Comparison of ENCODE assay signal across 7 mouse cellular contexts in genomic region chr16:67617811-67618210, GRCm38 (mm10). TPM values are rescaled to one million over a fixed set of nuclear protein-coding genes. Genes with fewer than 3 reads are reported as not detected.
DNase-seq lines count a peak whose midpoint lies in the region; ATAC-seq and TF ChIP-seq lines count a peak whose summit lies in the region.

No protein-coding gene starts in this region.

- H3K4me1 ChIP-seq in megakaryocyte, embryonic 14.5 days: peaks cover 26% of the 10 kb centered on the region
- no peaks in the 10 kb centered on the region for H3K4me1 ChIP-seq in hindbrain, postnatal 0 days (ENCODE audit: insufficient read depth, low read length)
- peaks cover 17% of the 10 kb centered on the region for H3K4me1 ChIP-seq in midbrain, embryonic 13.5 days (replicated peaks)

- ATAC-seq in megakaryocyte, adult 5-6 weeks (ENCODE audit: poor library complexity, severe bottlenecking): no peak
- peak; percentile 28 for ATAC-seq in hindbrain, postnatal 0 days
- ATAC-seq in midbrain, embryonic 13.5 days: peak; percentile 3; the same call in 1 of the 2 replicates
- no peak for ATAC-seq in erythroid progenitor cell, adult 5-6 weeks (replicated peaks; ENCODE audit: low FRiP score, poor library complexity, severe bottlenecking)

- peak overlapping the region; percentile 48 for H3K9ac ChIP-seq in hindbrain, postnatal 0 days (replicated peaks; ENCODE audit: low read length)
- peak overlapping the region; percentile 66 for H3K9ac ChIP-seq in midbrain, embryonic 13.5 days (replicated peaks)

- peak; percentile 14 for DNase-seq in embryo, embryonic 11.5 days (ENCODE audit: low read depth, low spot score)
- peak; percentile 85 for DNase-seq in hindbrain, postnatal 0 days (ENCODE audit: low spot score)
- no peak for DNase-seq in B cell, adult 2 months

- H3K27ac ChIP-seq in hindbrain, postnatal 0 days: peak overlapping the region; percentile 81
- H3K27ac ChIP-seq in midbrain, embryonic 13.5 days: peak overlapping the region; percentile 82

- H3K36me3 ChIP-seq in megakaryocyte, embryonic 14.5 days (replicated peaks; ENCODE audit: low read length): no peaks in the 10 kb centered on the region
- H3K36me3 ChIP-seq in hindbrain, postnatal 0 days (ENCODE audit: insufficient read depth, low read length): no peaks in the 10 kb centered on the region
- no peaks in the 10 kb centered on the region for H3K36me3 ChIP-seq in midbrain, embryonic 13.5 days

- WGBS in hindbrain, postnatal 0 days: under 1% methylated on average over 25 of the region's 25 CpGs
- WGBS in midbrain, embryonic 13.5 days: 1% methylated on average over 25 of the region's 25 CpGs

- no peak for TF ChIP-seq CTCF in hindbrain, postnatal 0 days (IDR thresholded peaks at IDR 0.05; ENCODE audit: low read depth)

- H3K4me2 ChIP-seq in hindbrain, postnatal 0 days (ENCODE audit: low read depth, low read length): peak overlapping the region; percentile 77
- H3K4me2 ChIP-seq in midbrain, embryonic 13.5 days (replicated peaks): peak overlapping the region; percentile 69

- H3K9me3 ChIP-seq in megakaryocyte, embryonic 14.5 days: no peaks in the 10 kb centered on the region
- H3K9me3 ChIP-seq in hindbrain, postnatal 0 days (ENCODE audit: low read length): no peaks in the 10 kb centered on the region
- H3K9me3 ChIP-seq in midbrain, embryonic 13.5 days: no peaks in the 10 kb centered on the region

- H3K4me3 ChIP-seq in megakaryocyte, embryonic 14.5 days (replicated peaks): peak overlapping the region; percentile 50
- peak overlapping the region; percentile 86 for H3K4me3 ChIP-seq in hindbrain, postnatal 0 days (ENCODE audit: low read length)
- H3K4me3 ChIP-seq in midbrain, embryonic 13.5 days (replicated peaks): peak overlapping the region; percentile 84

- peaks cover 44% of the 10 kb centered on the region for H3K27me3 ChIP-seq in megakaryocyte, embryonic 14.5 days (replicated peaks)
- no peaks in the 10 kb centered on the region for H3K27me3 ChIP-seq in hindbrain, postnatal 0 days (ENCODE audit: insufficient read depth, low read length)
- no peaks in the 10 kb centered on the region for H3K27me3 ChIP-seq in midbrain, embryonic 13.5 days

RNA-seq across cellular contexts. Expression of gene Cadm2, which starts 2.9 kb away (rescaled TPM):
- not detected in 2 replicates for polyA plus RNA-seq in megakaryocyte, embryonic 14.5 days (2012; ENCODE audit: insufficient read depth, low replicate concordance)
- not detected in 2 replicates for total RNA-seq in megakaryocyte, adult 5-6 weeks (2015)
- not detected in 2 replicates for total RNA-seq in megakaryocyte, adult 5-6 weeks (2017)
- total RNA-seq in hindbrain, postnatal 0 days (2014; rRNA removed): 78.2 and 88.0 TPM in 2 replicates
- polyA plus RNA-seq in hindbrain, postnatal 0 days (2015; fragmentation: Nextera tagmentation; extraction: Ambion mirVana): 67.3 and 71.6 TPM in 2 replicates
- polyA plus RNA-seq in midbrain, embryonic 13.5 days (2015; fragmentation: Nextera tagmentation; extraction: Ambion mirVana): 21.8 and 29.1 TPM in 2 replicates
- total RNA-seq in erythroid progenitor cell, adult 5-6 weeks (2015; ENCODE audit: low replicate concordance): not detected in 2 replicates
- total RNA-seq in erythroid progenitor cell, adult 5-6 weeks (2017; ENCODE audit: low replicate concordance): not detected in 2 replicates

Comparison
In these comparisons a context has a peak if more than half of its experiments do, and no peak if none do; other contexts are left out.
1. ATAC-seq: peak in hindbrain, postnatal 0 days (single experiment) and midbrain, embryonic 13.5 days (single experiment); none in megakaryocyte, adult 5-6 weeks (single experiment) and erythroid progenitor cell, adult 5-6 weeks (single experiment).
2. DNase-seq: peak in embryo, embryonic 11.5 days (single experiment) and hindbrain, postnatal 0 days (single experiment); none in B cell, adult 2 months (0 of 2).
3. RNA of gene Cadm2, which starts 2.9 kb away (total RNA-seq): 78.2 to 88.0 TPM in hindbrain, postnatal 0 days; not detected in megakaryocyte, adult 5-6 weeks and not detected in erythroid progenitor cell, adult 5-6 weeks; every median in the first group is over 10 times any median in the second.
4. Peak in every context shown above with its lines, with median percentiles within 50 percentile points of each other: H3K4me3 ChIP-seq.